Mouse (Mus musculus) midbrain, embryonic 14.5 days (tissue): ENCODE results near the gene Prr22. TPM values are rescaled to one million over a fixed set of nuclear protein-coding genes. Genes with fewer than 3 reads are reported as not detected.

Experiments used
- ATAC-seq: fragments of 200-750 bp; cut with Nextera tagmentation; 2 replicates; pipeline ENCODE4 v1.8.0; 2017; ENCODE audit warnings: moderate number of reproducible peaks, moderate library complexity; ENCODE audit not compliant: low FRiP score, low TSS enrichment
- DNase-seq: peaks from one replicate; pipeline ENCODE4 v3.0.0-alpha.2; 2015
- H3K27ac ChIP-seq: fragments of 300-500 bp; sonication (generic); replicated peaks from 2 replicates; pipeline ENCODE4 v1.5.1; 2014; ENCODE audit warnings: mild to moderate bottlenecking, low read depth, low read length, moderate library complexity
- H3K27me3 ChIP-seq: fragments of 300-500 bp; sonication (generic); 2 replicates; pipeline ENCODE4 v1.6.1; 2014; ENCODE audit warnings: low read length, control low read depth, mixed read lengths; ENCODE audit not compliant: control insufficient read depth, insufficient read depth
- H3K36me3 ChIP-seq: fragments of 300-500 bp; sonication (generic); 2 replicates; pipeline ENCODE4 v1.6.1; 2014; ENCODE audit warnings: low read length, control low read depth; ENCODE audit not compliant: control insufficient read depth, insufficient read depth
- H3K4me1 ChIP-seq: fragments of 300-500 bp; sonication (generic); 2 replicates; pipeline ENCODE4 v1.6.1; 2014; ENCODE audit warnings: mild to moderate bottlenecking, antibody characterized with exemption, low read length, control low read depth; ENCODE audit not compliant: control insufficient read depth, insufficient read depth
- H3K4me2 ChIP-seq: fragments of 300-500 bp; sonication (generic); 2 replicates; pipeline ENCODE4 v1.6.1; 2014; ENCODE audit warnings: mild to moderate bottlenecking, low read length, moderate library complexity
- H3K4me3 ChIP-seq: fragments of 300-500 bp; sonication (generic); replicated peaks from 2 replicates; pipeline ENCODE4 v1.5.1; 2014; ENCODE audit warnings: low read depth, low read length
- H3K9ac ChIP-seq: fragments of 300-500 bp; sonication (generic); replicated peaks from 2 replicates; pipeline ENCODE4 v1.6.1; 2014; ENCODE audit warnings: mild to moderate bottlenecking, low read length, moderate library complexity
- H3K9me3 ChIP-seq: fragments of 300-500 bp; sonication (generic); 2 replicates; pipeline ENCODE4 v1.6.1; 2016; ENCODE audit warnings: low read length, control low read depth, mixed read lengths; ENCODE audit not compliant: control insufficient read depth
- WGBS: fragments of 180-500 bp; shearing (Covaris S2); extraction: QIAGEN DNeasy Blood & Tissue Kit; methylation state at CpG from one replicate; pipeline ENCODE4 v1.1.7; 2014; 5-methylcytosine and 5-hydroxymethylcytosine counted together
- polyA plus RNA-seq: library from polyadenylated mRNA; unstranded; fragments of >200 nt; fragmentation: Nextera tagmentation; extraction: Ambion mirVana; gene quantifications from 2 replicates; pipeline ENCODE4 v1.2.1, GENCODE M21; 2014

The Prr22 gene
- polyA plus RNA-seq, 1 experiment from 2014 or later = 0.63 TPM

DNA sequence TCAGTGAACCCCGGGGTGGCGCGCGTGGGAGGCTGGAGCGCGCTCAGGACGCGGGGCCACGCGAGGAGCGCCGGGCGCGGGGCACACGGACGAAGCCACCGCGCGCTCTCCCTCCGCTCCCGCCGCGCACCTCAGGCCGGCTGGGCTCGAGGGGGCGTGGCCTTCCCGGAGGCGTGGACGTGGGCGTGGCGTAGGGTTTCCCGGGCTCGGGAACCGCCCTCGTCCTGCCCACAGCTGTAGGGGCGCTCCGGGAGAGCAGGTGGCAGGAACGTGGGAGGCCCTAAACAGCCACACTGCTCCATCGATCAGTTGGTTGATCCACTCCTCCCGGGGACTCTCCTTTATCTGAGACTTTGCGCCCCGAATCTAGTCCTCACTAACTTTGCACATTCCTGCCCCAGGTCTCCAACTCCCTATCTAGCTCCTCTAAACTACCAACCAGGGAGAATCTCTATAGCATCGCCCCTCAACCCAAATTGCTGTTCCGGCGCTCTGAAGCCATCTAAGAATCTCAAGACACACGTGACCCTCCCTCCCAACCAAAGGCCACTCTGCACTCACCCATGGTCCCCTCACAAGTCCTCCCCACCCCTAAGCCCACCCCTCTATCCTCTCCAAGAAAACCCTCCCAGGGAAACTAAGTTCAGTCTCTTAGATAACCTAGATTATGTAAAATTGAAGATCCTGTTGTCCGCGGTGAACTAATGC, 12.5 kb upstream of the Prr22 start, which contains the start of gene Nrtn:
TSS of gene Nrtn (minus strand) at position 115 of the 708 bp plus-strand sequence.
- H3K4me3 ChIP-seq = peak within 1 kb of the TSS; percentile 38
- H3K36me3 ChIP-seq = no peaks in the 10 kb centered on the region
- H3K9ac ChIP-seq = peak within 1 kb of the TSS; percentile 45
- no peak within 1 kb of the TSS for H3K27ac ChIP-seq
- H3K9me3 ChIP-seq = no peaks in the 10 kb centered on the region
- H3K4me1 ChIP-seq = peaks cover 19% of the 10 kb centered on the region
- WGBS = 1% methylated on average over 48 of the region's 48 CpGs
- ATAC-seq (peak; percentile 19; the same call in 1 of the 2 replicates), DNase-seq (peak; percentile 83)
- peaks cover 54% of the 10 kb centered on the region for H3K27me3 ChIP-seq
- H3K4me2 ChIP-seq = peak within 1 kb of the TSS; percentile 72

GRCm38 (mm10) chr17:56758132-56758531, 11.9 kb upstream of the Prr22 start:
- Histone ChIP-seq H3K9me3 (no peaks in the 10 kb centered on the region), H3K4me1 (peaks cover 24% of the 10 kb centered on the region), H3K27ac (no peak overlapping the region), H3K9ac (no peak overlapping the region), H3K4me2 (no peak overlapping the region), H3K36me3 (no peaks in the 10 kb centered on the region), H3K4me3 (no peak overlapping the region), H3K27me3 (peaks cover 48% of the 10 kb centered on the region)
- ATAC-seq = no peak
- DNase-seq = peak; percentile 53
- WGBS = 6% methylated on average over 12 of the region's 12 CpGs

DNA sequence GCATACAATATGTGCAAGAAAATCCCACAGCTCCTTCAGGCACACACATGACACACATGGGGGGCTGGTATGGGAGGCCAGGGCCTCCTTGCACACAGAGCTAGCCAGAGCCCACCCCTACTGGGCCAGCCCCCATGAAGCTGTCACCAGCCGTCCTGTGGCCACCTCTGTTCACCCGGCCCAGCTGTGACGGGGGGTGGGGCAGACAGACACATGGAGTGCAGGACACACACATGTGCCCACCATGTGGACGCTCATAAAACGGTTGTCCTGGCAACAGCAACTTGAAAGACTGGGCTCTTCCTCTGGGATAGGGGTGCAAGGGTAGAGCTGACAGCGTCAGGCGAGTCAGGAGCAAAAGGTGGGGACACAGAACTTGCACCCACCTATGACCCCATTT, 10.8 kb upstream of the Prr22 start:
- no peak overlapping the region for H3K9ac ChIP-seq
- H3K4me2 ChIP-seq = no peak overlapping the region
- no peak overlapping the region for H3K4me3 ChIP-seq
- 53% methylated on average over 7 of the region's 7 CpGs for WGBS
- no peak overlapping the region for H3K27ac ChIP-seq
- no peaks in the 10 kb centered on the region for H3K9me3 ChIP-seq
- H3K4me1 ChIP-seq = peaks cover 25% of the 10 kb centered on the region
- H3K27me3 ChIP-seq = peaks cover 37% of the 10 kb centered on the region
- no peak for DNase-seq
- H3K36me3 ChIP-seq = no peaks in the 10 kb centered on the region
- ATAC-seq = no peak

DNA sequence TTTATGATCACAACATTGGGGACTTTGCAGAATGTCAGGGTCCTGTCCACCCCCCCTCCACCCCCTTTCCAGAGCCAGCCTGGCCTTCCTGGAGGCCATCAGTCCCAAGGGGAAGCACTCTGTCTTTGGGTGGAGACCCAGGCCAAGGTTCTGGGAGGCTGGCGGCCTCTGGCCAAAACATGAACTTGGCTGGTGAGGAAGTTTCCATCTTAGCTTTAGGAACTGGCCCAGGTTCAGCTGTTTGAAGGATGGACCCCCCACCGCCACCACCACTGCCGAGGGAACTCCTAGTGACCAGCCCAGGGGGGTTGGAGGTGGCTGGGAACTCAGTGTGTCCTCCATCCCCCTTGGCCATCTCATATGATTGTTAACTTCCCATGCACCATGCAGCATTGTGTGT, 9.0 kb upstream of the Prr22 start:
- H3K4me2 ChIP-seq = no peak overlapping the region
- H3K4me3 ChIP-seq = no peak overlapping the region
- H3K4me1 ChIP-seq = peaks cover 31% of the 10 kb centered on the region
- peak overlapping the region; percentile 94; the same call in 1 of the 2 replicates for H3K27ac ChIP-seq
- DNase-seq = no peak
- H3K36me3 ChIP-seq = no peaks in the 10 kb centered on the region
- H3K9ac ChIP-seq = no peak overlapping the region
- peaks cover 19% of the 10 kb centered on the region for H3K27me3 ChIP-seq
- WGBS = 55% methylated on average over 3 of the region's 3 CpGs
- no peak for ATAC-seq
- H3K9me3 ChIP-seq = no peaks in the 10 kb centered on the region

- Histone ChIP-seq H3K27ac (peak overlapping the region; percentile 94), H3K4me2 (peak overlapping the region; percentile 74), H3K9ac (peak overlapping the region; percentile 65), H3K36me3 (peaks cover 6% of the 10 kb centered on the region), H3K9me3 (no peaks in the 10 kb centered on the region), H3K4me3 (peak overlapping the region; percentile 44), H3K27me3 (peaks cover 10% of the 10 kb centered on the region), H3K4me1 (peaks cover 28% of the 10 kb centered on the region)
- WGBS = 2% methylated on average over 28 of the region's 28 CpGs
- peak; percentile 98 for DNase-seq
- peak; percentile 54 for ATAC-seq
These were observed 8.0 kb upstream of the Prr22 start for GRCm38 (mm10) chr17:56761991-56762410.

DNA sequence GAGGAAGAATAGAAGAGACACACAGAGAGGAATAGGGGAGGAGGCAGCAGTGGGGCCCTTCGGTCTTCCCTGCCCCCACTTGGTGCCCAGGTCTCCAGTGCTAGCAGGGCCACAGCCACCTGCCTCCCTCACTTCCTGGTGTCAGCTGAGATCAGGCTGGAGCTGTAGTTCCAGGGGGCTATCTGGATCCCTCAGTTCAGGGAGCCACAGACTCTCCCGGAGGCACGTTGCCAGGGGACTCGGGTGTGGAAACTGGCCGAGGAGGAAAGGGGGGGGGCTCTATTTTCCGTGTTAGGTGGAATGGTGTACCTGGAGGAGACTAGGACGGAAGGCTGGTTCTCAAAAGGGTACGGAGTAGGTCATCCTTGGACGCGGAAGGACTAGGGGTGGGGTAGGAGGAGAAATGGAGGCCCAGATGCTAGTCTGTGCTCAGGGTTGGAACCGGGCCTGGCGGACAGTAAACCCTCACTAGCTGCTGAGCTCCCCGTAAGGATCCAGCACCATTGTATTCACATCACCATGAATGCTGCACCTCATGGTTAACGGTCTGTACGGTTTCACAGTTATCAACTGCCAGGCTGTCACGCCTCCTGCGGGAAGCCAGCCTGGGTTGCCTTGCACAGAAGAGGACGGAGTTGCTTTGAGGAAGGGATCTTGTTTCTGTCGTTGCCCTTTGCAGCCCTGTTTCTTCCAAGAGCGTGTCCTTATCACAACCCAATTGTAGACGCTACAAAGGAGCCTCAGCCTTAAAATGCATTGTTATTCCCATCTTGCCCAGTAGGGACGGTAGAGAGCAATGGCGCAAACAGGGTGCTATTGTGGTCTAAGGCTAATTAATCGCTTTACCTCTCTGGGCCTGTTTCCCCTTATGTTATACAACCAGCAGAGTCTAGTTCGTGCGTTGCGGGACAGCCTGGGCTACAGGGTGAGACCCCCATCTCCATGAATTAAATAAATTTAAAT, 7.0 kb upstream of the Prr22 start:
- Histone ChIP-seq H3K4me3 (peak overlapping the region; percentile 44; the same call in 1 of the 2 replicates), H3K36me3 (peaks cover 16% of the 10 kb centered on the region), H3K27ac (peak overlapping the region; percentile 94), H3K27me3 (no peaks in the 10 kb centered on the region; the same call in 1 of the 2 replicates), H3K9ac (peak overlapping the region; percentile 65; the same call in 1 of the 2 replicates), H3K4me1 (peaks cover 23% of the 10 kb centered on the region), H3K9me3 (no peaks in the 10 kb centered on the region), H3K4me2 (peak overlapping the region; percentile 74)
- WGBS = 46% methylated on average over 27 of the region's 27 CpGs
- ATAC-seq (no peak), DNase-seq (peak; percentile 70)

DNA sequence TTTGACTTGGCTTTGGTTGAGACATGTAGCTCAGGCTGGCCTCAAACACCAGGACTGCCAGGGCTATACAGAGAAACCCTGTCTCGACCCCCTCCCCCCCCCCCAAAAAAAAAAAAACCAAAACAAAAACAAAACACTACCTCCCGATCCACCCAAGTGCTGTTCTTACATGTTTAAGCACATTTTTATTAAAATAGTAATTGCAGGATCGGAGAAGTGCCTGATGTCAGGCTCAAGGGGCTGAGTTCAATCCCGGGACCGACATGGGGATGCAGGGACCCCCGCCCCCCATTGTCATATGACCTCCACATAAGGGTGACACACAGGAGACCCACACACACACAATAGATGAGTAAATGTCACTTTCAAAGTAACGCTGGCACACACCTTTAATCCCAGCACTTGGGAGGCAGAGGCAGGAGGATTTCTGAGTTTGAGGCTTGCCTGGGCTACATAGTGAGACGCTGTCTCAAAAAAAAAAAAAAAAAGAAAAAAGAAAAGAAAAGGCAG, 6.3 kb upstream of the Prr22 start:
- Histone ChIP-seq H3K36me3 (peaks cover 24% of the 10 kb centered on the region), H3K4me3 (peak overlapping the region; percentile 72; the same call in 1 of the 2 replicates), H3K9me3 (no peaks in the 10 kb centered on the region), H3K4me1 (peaks cover 23% of the 10 kb centered on the region), H3K9ac (no peak overlapping the region), H3K4me2 (peak overlapping the region; percentile 62), H3K27me3 (no peaks in the 10 kb centered on the region), H3K27ac (peak overlapping the region; percentile 94; the same call in 1 of the 2 replicates)
- ATAC-seq (no peak), DNase-seq (no peak)
- 79% methylated on average over 8 of the region's 8 CpGs for WGBS
